Mouse (Mus musculus) olfactory bulb, adult 2 months (tissue): ENCODE measurements around the gene Taf10.

Source experiments
- CTCF ChIP-seq: fragments of 200-500 bp; IDR thresholded peaks from 2 replicates; pipeline ENCODE4 v1.5.1; 2012; ENCODE audit warnings: low read depth, mild to moderate bottlenecking, low read length, moderate library complexity; ENCODE audit not compliant: insufficient read depth
- POLR2A ChIP-seq: fragments of 200-500 bp; IDR thresholded peaks from 2 replicates; pipeline ENCODE4 v1.6.1; 2012; ENCODE audit warnings: mild to moderate bottlenecking, low read depth, low read length, moderate library complexity; ENCODE audit not compliant: insufficient read depth

DNA sequence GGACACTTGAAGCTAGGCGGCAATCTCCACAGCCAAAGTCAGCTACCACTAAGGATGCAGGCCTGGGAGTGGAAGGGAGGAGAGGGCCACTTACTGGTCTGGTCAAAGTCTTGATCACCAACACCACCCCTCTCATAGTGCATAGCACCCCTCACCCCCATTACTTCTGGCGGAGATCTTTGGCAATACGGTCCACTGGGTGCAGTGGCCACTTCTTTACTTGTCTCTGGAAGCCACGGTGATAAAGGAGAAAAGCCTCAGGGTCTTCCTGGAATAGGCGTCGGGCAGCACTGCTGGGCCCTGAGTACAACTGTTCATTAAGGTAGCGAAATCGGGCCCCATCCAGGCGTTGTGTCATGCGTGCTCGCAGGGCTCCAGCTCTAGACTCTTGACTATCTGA lies 10.3 kb downstream of the Taf10 start:
- no peak for TF ChIP-seq CTCF
- TF ChIP-seq POLR2A: no peak
